Mouse (Mus musculus) midbrain, postnatal 0 days (tissue): Measurements from ENCODE around the gene Gga3. TPM values are rescaled to one million over a fixed set of nuclear protein-coding genes. Genes with fewer than 3 reads are reported as not detected.

ENCODE experiments used
- ATAC-seq: fragments of 200-750 bp; cut with Nextera tagmentation; 2 replicates; pipeline ENCODE4 v1.8.0; 2017; ENCODE audit warnings: moderate number of reproducible peaks, mild to moderate bottlenecking, moderate TSS enrichment, moderate library complexity; ENCODE audit not compliant: low FRiP score
- DNase-seq: peaks from one replicate; pipeline ENCODE4 v3.0.0-alpha.2; 2015; ENCODE audit warnings: low spot score
- H3K27ac ChIP-seq: fragments of 300-500 bp; sonication (generic); 2 replicates; pipeline ENCODE4 v1.5.1; 2014; ENCODE audit warnings: low read depth, mild to moderate bottlenecking, low read length, mixed read lengths
- H3K27me3 ChIP-seq: fragments of 300-500 bp; sonication (generic); 2 replicates; pipeline ENCODE4 v1.6.1; 2014; ENCODE audit warnings: low read length, control low read depth, mixed read lengths; ENCODE audit not compliant: insufficient read depth
- H3K36me3 ChIP-seq: fragments of 300-500 bp; sonication (generic); 2 replicates; pipeline ENCODE4 v1.6.1; 2014; ENCODE audit warnings: low read length, control low read depth, mixed read lengths; ENCODE audit not compliant: insufficient read depth
- H3K4me1 ChIP-seq: fragments of 300-500 bp; sonication (generic); 2 replicates; pipeline ENCODE4 v1.6.1; 2014; ENCODE audit warnings: mild to moderate bottlenecking, control low read depth, antibody characterized with exemption, low read length, mixed read lengths; ENCODE audit not compliant: insufficient read depth
- H3K4me2 ChIP-seq: fragments of 300-500 bp; sonication (generic); 2 replicates; pipeline ENCODE4 v1.6.1; 2014; ENCODE audit warnings: low read depth, mild to moderate bottlenecking, low read length, mixed read lengths; ENCODE audit not compliant: poor library complexity, severe bottlenecking
- H3K4me3 ChIP-seq: fragments of 300-500 bp; sonication (generic); 2 replicates; pipeline ENCODE4 v1.5.1; 2014; ENCODE audit warnings: low read depth, mild to moderate bottlenecking, low read length, moderate library complexity
- H3K9ac ChIP-seq: fragments of 300-500 bp; sonication (generic); replicated peaks from 2 replicates; pipeline ENCODE4 v1.6.1; 2014; ENCODE audit warnings: mild to moderate bottlenecking, low read length, moderate library complexity, mixed read lengths; ENCODE audit not compliant: poor library complexity, severe bottlenecking
- H3K9me3 ChIP-seq: fragments of 300-500 bp; sonication (generic); 2 replicates; pipeline ENCODE4 v1.6.1; 2016; ENCODE audit warnings: low read length, control low read depth
- CTCF ChIP-seq: IDR thresholded peaks from 2 replicates; pipeline ENCODE4 v1.5.1; 2016; ENCODE audit warnings: antibody characterized with exemption, mild to moderate bottlenecking
- WGBS: fragments of 180-500 bp; shearing (Covaris S2); extraction: QIAGEN DNeasy Blood & Tissue Kit; methylation state at CpG from one replicate; pipeline ENCODE4 v1.1.7; 2014; 5-methylcytosine and 5-hydroxymethylcytosine counted together
- polyA plus RNA-seq: library from polyadenylated mRNA; unstranded; fragments of >200 nt; fragmentation: Nextera tagmentation; extraction: Ambion mirVana; gene quantifications from 2 replicates; pipeline ENCODE4 v1.2.1, GENCODE M21; 2015
- total RNA-seq: library from RNA; depleted of rRNA; stranded (reverse); fragments of >200 nt; gene quantifications from 2 replicates; pipeline ENCODE4 v1.2.3, GENCODE M21; 2014

Gga3 gene
- total and polyA plus RNA-seq, 2 experiments from 2014 or later, result 20.5 to 34.5 TPM

DNA sequence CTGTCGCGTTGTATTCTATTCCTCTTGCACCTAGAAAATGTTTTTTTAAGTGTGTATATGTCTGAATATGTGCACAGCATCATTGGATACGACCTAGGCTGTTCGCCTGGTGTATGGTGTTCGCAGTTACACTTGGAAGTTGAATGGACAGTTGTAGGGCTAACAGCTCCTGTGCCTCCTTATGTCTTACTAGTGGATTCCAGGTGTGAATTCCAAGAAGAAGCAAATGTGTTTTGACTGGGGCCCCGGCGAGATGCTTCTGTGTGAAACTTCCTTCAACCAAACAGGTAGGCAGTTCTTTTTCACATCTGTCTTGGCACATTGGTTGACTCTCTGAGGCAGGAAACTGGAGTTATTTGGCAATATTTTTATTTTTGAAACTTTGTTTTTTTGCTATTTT lies 38.9 kb downstream of the Gga3 start:
- ATAC-seq (no peak), DNase-seq (no peak)
- peak overlapping the region; percentile 79 for H3K4me2 ChIP-seq
- no peak overlapping the region for H3K27ac ChIP-seq
- H3K27me3 ChIP-seq, result no peaks in the 10 kb centered on the region
- H3K36me3 ChIP-seq, result peaks cover 34% of the 10 kb centered on the region
- no peaks in the 10 kb centered on the region for H3K9me3 ChIP-seq
- TF ChIP-seq CTCF, result no peak
- 0 out of 2 replicates have a peak, but pooled peaks cover 4% of the 10 kb centered on the region for H3K4me1 ChIP-seq
- H3K9ac ChIP-seq, result peak overlapping the region; percentile 73
- WGBS, result 23% methylated on average over 7 of the region's 7 CpGs
- peak overlapping the region; percentile 72 for H3K4me3 ChIP-seq

DNA sequence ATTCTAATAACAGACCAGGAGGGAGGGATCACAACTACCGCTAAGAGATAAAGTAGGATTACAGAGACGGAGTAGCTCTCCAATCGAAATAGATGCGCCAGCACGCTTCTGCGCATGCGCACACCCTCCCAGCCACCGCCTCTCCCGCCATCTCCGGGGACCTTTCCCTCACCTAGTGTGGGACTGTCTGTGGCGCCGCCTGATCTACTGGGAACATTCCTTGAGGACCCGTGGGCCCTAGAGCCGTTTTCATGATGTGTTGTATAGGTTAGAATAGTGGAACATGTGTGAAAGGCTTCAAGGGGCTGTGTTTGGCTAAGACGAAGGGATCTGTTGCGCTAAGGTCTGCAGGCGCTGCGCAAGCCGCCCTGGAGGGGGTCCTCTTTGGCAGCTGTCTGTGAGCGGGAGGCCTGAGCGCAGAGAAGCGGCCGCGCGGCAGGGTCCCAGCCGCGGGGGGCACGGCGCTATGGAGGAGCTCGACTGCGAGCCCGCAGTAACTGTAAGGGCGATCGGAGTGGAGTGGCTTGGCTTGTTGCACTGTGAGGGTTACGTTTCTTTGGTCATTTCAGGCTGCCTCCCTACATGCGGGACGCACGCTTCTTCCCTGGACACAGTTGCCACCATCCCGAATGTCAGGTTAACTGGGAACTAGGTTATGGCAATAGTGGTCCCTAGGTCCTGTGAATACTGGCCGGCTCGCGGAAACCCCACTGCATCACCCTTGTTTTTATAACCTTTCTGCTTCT lies 39.6 kb downstream of the Gga3 start, which contains the start of gene Nup85:
Gene Nup85 (plus strand): TSS at position 371 of the 746 bp plus-strand sequence.
- peak; percentile 22 for TF ChIP-seq CTCF
- Histone ChIP-seq H3K4me2 (peak within 1 kb of the TSS; percentile 79), H3K9ac (peak within 1 kb of the TSS; percentile 73), H3K27ac (peak within 1 kb of the TSS; percentile 76), H3K36me3 (peaks cover 26% of the 10 kb centered on the region), H3K4me3 (peak within 1 kb of the TSS; percentile 72), H3K9me3 (no peaks in the 10 kb centered on the region), H3K27me3 (no peaks in the 10 kb centered on the region), H3K4me1 (0 out of 2 replicates have a peak, but pooled peaks cover 4% of the 10 kb centered on the region)
- WGBS, result under 1% methylated on average over 42 of the region's 42 CpGs
- DNase-seq (peak; percentile 99), ATAC-seq (peak; percentile 88)

DNA sequence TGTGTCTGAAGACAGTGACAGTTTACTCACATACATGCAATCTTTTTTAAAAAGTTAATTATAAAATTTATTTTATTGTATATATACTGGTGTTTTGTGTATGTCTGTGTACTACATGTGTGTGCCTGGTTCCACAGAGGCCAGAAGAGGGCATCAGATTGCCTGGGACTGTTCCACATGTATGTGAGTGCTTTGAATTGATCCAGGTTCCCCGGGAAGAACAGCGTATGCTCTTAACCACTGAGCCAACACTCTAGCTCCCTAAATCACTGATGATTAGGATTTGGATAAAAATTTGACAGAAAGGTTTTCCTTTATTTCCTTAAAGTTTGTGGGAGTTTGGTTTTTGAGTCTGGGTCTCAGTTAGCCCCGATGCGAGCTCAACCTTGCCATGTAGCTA lies 40.4 kb downstream of the Gga3 start:
- peak overlapping the region; percentile 72 for H3K4me3 ChIP-seq
- peak overlapping the region; percentile 79 for H3K4me2 ChIP-seq
- WGBS, result 49% methylated on average over 4 of the region's 4 CpGs
- H3K4me1 ChIP-seq, result 0 out of 2 replicates have a peak, but pooled peaks cover 4% of the 10 kb centered on the region
- peaks cover 18% of the 10 kb centered on the region for H3K36me3 ChIP-seq
- DNase-seq (no peak), ATAC-seq (no peak)
- H3K9me3 ChIP-seq, result no peaks in the 10 kb centered on the region
- no peak overlapping the region for H3K27ac ChIP-seq
- no peaks in the 10 kb centered on the region for H3K27me3 ChIP-seq
- peak overlapping the region; percentile 73 for H3K9ac ChIP-seq
- peak; percentile 30 for TF ChIP-seq CTCF

DNA sequence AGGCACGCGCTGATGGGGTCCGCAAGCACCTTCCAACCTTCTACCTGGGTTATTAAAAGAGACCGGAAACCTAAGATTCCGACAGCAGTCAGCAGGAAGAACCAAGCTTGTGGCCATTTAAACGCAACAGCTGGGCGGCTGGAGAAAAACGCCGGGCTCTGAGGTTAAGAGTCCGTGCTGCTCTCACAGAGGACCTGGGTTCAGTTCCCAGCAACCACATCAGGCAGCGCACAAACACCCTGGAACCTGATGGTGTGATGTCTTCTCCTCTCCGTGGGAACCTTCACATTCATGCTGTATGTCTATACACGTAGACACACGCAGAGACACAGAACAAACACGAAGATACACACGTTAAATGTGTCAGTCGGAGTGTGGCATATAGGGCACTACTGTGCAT lies 48.1 kb downstream of the Gga3 start:
- no peak overlapping the region for H3K27ac ChIP-seq
- no peaks in the 10 kb centered on the region for H3K27me3 ChIP-seq
- DNase-seq, result no peak
- 87% methylated on average over 17 of the region's 17 CpGs for WGBS
- H3K4me1 ChIP-seq, result no peaks in the 10 kb centered on the region
- no peak overlapping the region for H3K4me3 ChIP-seq
- H3K36me3 ChIP-seq, result no peaks in the 10 kb centered on the region
- no peak overlapping the region for H3K9ac ChIP-seq
- ATAC-seq, result no peak
- no peak overlapping the region for H3K4me2 ChIP-seq
- no peak for TF ChIP-seq CTCF
- no peaks in the 10 kb centered on the region for H3K9me3 ChIP-seq

DNA sequence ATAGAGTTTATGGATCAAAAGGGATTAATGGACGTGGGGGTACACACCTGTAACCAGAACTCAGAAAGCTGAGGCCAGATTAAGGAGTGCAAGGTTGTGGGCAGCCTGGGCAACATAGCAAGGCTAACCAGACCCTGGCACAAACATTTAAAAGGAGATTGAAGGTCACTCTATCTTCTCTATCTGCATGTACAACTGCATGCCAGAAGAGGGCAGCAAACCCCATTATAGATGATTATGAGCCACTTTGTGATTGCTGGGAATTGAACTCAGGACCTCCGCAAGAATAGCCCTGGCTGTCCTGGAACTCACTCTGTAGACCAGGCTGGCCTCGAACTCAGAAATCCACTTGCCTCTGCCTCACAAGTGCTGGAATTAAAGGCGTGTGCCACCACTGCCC lies 51.1 kb downstream of the Gga3 start:
- no peak overlapping the region for H3K27ac ChIP-seq
- no peaks in the 10 kb centered on the region for H3K36me3 ChIP-seq
- peak; percentile 49; the same call in 1 of the 2 replicates for TF ChIP-seq CTCF
- no peaks in the 10 kb centered on the region for H3K4me1 ChIP-seq
- H3K4me2 ChIP-seq, result no peak overlapping the region
- H3K9ac ChIP-seq, result no peak overlapping the region
- no peak for ATAC-seq
- 50% methylated on average over 4 of the region's 4 CpGs for WGBS
- H3K4me3 ChIP-seq, result no peak overlapping the region
- no peaks in the 10 kb centered on the region for H3K9me3 ChIP-seq
- DNase-seq, result no peak
- H3K27me3 ChIP-seq, result no peaks in the 10 kb centered on the region

DNA sequence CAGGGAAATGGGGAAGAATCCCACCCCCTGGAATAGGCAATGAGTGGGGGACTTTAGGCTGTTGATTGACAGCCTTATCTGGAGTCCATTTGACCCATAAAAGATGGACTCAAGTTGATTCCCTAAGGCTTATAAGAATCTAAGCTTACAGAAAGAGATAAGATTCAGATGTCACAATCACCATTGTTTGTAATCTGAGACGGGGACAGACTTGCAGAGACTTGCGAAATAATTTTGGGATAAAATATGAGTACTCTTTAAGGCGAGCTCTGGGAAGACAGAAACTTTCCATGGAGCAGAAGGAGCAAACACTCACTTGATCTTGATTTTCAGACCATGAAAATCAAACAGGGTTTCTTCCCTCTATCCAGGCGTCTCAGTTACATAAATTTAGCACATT lies 60.3 kb downstream of the Gga3 start:
- Histone ChIP-seq H3K27me3 (no peaks in the 10 kb centered on the region), H3K9me3 (no peaks in the 10 kb centered on the region), H3K36me3 (no peaks in the 10 kb centered on the region), H3K27ac (no peak overlapping the region), H3K4me2 (no peak overlapping the region), H3K4me3 (no peak overlapping the region), H3K9ac (no peak overlapping the region), H3K4me1 (no peaks in the 10 kb centered on the region)
- ATAC-seq (no peak), DNase-seq (no peak)
- no peak for TF ChIP-seq CTCF
- 80% methylated on average over 4 of the region's 4 CpGs for WGBS
